Mouse (Mus musculus): Measurements from ENCODE around the gene Coq2.

The Coq2 gene

DNA sequence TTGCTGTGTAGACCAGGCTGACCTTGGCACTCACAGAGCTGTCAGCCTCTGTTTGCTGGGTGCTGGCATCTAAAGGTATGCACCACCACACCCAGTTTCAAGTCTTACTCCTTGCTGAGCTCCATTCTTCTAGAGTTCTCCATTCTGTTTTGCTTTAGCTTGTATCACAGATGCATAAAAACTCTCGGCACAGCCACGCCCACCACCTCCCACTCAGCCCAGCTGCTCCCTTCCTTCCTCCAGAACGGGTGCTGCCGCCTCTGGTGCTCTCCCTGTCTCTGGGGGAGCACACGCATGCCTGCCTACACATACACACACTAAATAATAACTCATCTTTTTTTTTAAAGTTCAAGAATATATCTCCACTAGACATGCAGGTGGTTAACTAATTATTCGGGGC lies 16.5 kb downstream of the Coq2 start:
- DNase-seq (ENCODE audit: low read depth) = no peak

DNA sequence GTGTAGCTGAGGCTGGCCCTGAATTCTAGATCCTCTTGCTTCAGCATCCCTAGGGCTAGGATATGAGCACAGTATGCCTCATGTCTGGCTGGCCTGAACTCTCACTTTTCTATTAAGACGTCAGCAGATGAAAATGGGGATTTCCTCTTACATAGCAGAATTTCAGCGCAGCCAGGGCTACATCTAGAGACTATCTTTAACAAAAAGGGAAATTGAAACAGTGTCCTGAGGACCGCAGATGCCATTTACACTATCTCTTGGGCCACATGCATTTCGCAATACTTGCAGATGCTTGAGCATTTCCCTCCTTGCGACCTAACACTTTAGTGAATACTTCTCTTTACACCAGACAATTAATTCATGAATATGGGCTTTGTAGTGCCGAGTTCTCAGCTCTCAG lies 18.6 kb downstream of the Coq2 start:
- no peak for DNase-seq (ENCODE audit: low read depth)

DNA sequence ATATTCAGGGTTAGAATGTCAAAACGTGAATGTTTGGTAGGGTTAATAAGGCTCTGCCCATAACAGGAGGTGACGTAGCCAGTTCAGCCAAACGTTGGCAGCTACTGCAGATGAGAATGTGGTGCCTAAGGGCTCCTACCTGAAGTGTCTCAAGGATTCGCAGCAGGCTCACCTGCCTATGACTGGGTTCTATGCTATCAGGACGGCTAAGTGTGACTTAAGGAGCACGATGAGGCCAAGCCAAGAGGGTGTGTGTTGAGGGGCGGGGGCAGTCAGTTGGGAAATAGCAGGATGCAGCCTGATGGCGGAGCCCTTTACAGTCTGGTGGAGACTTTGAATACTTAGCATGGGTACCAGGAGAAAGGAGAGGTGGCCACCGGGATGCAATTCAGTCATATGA lies 22.6 kb downstream of the Coq2 start:
- no peak for DNase-seq (ENCODE audit: low read depth)

DNA sequence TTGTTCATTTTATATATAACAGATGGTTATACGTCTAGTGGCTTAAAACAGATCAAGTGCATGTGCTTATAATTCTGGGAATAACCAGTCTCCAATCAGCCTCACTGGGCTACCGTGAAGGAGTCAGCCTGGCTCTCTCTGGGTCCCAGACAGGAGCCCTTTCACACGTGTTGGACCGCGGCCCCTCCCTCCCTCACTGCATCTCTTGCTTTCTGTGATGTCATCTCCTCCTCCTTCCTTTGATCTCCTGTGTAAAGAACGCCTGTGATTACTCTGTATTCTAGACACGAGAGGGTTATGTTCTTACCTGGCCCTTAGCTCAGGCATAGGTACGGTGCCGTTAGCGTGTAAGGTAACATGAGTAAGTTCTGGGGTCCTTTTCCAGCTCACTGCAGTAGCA lies 23.5 kb downstream of the Coq2 start:
- DNase-seq (ENCODE audit: low read depth) = peak; percentile 82

DNA sequence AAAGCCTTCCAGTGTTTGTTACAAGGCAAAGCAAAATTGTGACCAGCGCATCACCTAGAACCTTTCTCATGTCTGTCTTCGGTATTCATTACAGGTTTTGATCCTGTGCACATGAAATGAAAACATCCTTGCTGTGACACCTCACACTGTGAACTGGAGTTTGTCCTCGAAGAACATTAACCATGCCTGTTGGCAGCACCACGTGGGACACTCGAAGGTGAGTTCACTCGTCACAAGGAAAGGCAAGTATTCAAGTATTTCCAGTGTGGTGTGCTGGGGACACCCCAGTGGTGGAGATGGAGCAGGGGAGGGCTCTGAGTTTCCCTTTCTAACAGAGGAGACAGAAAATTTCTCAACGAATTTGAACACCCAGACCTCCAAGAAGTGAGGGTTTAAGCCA lies 24.0 kb downstream of the Coq2 start:
- DNase-seq (ENCODE audit: low read depth) = no peak

DNA sequence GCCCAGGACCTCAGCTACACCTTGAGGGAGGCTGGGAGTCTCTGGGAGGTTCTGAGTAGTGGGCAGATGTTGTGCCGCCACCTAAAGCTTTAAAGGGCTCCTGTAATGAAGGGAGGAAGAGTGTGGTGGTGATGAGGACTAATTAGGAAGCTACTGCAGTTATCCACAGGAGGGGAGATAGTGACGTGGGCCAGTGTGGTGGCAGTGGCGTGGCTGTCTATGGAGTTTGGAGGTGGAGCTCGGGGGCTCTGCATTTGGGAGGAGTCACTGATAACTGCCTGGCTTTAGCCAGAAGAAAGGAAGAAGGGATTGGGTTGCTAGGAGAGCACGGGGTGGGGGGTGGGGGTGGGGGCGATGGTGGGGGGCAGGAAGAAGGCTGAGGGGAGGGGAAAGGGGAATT lies 26.4 kb downstream of the Coq2 start:
- DNase-seq (ENCODE audit: low read depth) = no peak

DNA sequence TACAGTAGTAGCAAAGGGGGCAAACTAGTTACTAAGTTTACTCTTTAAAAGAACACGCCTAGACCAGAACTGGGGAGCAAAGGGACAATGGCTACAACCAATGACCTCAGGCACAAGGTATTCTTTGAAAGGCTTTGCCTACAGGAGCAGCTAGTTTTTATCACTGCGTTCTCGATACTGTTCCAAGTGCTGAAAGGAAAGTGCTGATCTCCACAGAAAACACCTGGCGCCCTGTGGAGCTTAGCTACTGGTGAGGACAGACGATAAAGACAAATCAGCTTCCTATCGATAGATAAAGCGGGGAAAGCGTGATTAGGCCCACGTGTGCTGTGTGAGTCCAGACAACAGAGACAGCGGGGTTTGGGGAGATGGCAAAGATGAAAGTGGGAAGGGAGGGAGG lies 26.9 kb downstream of the Coq2 start:
- DNase-seq (ENCODE audit: low read depth) = peak; percentile 63

DNA sequence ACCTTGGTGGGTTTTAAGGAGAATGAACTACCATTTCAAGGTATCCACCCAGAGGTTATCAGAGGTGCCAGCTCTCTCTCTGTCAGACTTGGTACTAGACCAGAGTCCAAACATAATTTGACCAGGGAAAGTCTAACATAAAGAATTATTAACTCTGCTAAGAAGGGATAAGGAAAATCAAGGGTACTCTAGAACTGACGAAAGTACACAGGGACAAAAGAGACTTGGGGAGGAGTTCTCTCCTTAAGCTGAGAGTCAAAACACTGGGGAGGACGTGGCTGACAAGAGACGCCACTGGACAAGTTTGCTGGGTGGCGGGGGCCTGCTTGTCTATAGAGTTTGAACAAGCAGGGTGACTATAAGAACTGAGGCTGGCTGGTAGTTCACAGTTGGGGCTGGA lies 28.4 kb downstream of the Coq2 start:
- DNase-seq (ENCODE audit: low read depth) = no peak

DNA sequence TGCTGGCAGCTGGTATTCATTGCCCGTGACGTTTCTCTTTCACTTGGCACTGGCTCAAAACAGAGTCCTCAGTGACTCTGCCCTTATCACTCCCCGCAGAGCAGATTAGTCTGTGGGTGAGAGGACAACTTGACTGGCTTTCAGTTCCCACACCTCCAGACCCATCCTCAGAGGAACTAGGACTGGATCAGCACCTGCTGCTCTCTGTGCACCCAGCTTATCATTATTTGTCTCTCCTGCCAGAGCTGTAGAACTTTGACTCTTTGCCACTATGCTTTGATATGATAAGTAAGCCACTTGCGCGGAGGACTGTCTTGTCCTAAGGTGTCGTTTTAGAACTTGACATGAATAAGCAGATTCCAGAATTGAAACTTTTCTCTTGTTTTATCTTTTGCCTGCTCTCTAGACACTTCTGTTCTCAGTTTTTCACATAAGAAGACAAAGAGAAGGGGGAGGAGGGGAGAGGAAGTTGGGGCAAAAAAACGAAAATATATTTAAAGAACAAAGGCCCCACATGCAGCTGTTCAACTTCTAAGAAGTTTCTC lies 30.9 kb downstream of the Coq2 start:
- peak; percentile 80 for DNase-seq (ENCODE audit: low read depth)

DNA sequence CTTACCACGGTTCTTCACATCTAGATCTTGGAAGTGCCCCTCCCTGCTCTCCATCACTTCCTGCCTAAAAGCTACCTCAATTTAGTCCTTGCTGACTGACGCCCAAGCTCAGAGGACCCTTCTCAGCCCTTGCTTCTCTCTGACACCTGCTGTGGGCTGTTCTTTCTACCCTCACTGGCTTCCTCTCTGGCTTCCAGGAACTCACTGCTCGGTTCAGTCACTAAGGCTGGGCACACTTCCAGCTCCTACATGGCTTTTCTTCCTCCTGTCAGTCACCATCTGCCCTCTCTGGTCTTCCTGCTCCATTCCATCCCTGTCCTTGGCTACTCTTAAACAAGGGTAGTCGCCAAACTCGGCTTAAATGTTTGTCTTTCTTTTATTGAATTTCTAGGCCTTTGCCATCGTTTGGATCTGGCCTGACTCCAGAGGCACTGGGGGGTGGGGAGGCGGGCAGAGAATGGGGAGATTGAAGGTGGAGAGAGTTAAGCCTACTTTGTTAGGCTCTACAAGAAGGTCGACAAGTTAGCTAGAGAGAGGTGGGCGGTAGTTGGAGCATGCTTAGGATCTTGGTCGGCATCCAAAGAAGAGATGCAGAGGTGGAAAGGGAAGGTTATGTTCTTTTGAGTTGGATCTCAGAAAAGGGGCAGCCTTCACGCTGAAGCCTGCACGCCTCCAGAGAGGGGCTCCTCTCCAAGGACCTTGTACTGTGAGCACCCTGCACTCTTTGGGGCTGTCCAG lies 31.5 kb downstream of the Coq2 start:
- peak; percentile 76 for DNase-seq (ENCODE audit: low read depth)

DNA sequence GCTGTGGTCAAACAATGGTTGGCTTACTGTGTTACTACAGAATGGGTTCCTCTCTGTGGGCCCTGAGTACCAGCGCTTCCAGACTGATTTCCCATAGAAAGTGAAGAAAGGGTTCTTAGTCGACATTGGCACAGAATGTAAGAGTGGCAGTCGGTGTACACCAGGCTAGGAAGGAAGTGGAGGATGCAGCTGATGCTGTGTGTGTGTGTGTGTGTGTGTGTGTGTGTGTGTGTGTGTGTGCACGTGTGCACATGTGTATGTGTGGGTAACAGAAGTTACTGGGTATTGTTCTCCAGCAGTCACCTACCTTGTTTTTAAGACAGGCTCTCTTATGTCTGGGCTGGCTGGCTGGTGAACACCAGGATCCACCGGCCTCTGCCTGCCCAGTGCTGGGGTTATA lies 32.6 kb downstream of the Coq2 start:
- DNase-seq (ENCODE audit: low read depth) = peak; percentile 69

DNA sequence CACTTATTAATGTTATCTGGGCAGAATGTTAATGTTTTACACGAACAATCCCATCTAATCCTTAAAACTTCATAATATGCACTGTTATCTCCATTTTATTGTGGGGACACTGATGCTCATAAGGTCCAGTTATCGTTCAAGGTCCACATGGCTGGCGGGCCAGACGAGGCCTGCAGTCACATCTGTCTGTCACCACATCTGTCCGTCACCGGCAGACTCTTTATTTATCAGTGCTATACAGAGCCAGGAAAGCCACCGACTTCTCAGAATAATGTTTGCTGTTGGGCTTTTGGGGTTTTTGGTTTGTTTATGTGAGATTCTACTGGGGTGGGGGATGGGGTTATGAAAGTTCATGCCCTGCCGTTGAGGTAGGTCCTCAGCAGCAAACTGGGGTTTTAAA lies 36.5 kb downstream of the Coq2 start:
- DNase-seq (ENCODE audit: low read depth) = no peak

DNA sequence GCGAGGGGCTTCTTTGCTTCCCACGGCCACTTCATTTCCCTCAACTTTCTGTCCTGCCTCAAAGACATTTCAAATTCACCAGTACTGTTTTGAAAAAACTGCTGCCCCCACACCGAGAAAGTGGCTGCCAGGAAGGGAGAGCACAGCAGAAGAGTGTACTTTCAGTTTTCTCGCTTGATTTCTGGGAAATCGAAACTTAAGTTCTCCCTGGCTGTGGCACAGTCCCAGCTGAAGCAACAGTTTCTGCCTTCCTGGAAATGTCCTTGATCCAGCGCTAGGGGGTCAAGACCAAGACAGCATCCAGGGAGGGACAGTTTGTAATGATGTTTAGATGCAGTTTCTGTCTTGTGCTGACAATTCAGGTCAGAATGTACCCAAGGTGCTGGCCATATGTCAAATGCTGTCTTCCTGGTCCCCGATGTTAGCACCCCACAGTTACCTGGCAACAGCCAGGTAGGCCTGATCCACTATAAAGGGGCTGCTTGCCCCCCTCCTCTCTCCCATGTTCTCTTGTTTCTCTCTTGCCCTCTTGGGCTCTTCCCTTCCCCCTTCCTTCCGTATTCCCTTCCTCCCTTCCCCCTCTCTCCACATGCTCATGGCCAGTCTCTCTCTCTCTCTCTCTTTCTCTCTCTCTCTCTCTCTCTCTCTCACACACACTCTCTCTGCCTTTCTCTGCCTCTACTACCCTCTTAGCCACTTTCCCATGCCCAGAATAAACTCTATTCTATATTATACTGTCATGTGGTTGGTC lies 38.0 kb downstream of the Coq2 start:
- peak; percentile 66 for DNase-seq (ENCODE audit: low read depth)

DNA sequence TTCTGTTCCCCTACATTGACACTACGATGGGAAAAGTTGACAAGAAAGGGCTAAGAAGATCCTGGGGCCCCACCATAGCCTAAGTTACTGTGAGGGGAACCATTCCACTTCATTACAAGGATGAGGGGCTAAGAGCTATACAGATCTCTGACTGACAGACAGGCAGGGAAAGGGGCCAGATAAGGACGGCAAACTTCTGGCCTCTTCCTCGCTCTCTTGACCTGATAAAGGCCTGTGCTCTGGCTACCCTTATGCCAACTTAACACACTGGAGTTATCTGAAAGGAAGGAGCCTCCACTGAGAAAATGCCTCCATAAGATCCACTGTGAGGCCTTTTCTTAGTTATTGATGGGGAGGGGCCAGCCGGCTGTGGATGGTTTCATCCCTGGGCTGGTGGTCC lies 39.0 kb downstream of the Coq2 start:
- DNase-seq (ENCODE audit: low read depth) = no peak

DNA sequence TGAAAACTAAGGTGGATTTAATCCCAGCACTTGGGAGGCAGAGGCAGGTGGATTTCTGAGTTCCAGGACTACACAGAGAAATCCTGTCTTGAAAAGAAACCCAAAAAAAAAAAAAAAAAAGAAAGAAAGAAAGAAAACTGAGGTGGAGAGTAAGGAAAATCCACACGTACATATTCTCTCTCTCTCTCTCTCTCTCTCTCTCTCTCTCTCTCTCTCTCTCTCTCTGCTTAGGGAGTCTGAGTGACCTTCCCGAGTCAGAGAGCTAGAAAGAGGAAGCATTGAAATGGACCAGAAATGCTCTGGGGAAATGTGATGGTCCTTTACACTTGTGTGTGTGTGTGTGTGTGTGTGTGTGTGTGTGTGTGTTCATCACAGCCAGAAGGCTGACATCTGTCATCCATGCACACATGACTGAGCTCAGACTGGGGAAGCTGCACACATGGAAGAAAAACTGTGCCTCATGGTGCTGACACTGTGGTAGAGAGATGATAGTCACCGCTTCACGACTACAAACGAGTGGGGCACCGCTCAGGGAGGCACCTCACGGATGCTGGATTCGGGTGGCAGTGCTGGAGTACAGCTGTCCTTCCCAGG lies 40.0 kb downstream of the Coq2 start:
- peak; percentile 12 for DNase-seq (ENCODE audit: low read depth)

DNA sequence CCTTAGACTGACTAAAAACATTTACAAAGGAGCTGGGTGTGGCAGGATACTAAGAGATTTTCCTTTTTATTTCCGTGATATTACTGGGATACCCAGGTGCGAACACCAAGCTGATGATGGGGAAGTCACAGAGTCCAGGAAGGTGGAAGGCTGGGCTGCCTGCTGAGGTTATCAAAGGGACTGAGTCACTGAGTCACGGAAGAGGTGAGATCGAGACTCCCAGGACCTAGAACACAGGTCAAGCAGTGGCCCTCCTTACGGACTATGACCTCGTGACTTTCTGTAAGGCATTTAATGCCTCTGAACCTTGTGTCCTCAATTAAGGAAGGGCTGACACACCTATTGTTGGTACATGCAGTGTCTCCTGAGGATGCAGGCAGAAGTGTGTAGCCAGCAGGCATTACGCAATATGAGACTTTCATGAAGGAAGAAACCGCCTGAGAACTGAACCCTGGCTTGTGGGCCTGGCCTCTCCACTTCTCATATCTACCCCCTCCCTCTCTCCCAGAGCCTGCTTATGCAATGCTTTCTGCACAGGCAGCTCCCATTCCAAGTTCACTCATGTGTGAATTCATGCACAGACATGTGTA lies 42.3 kb downstream of the Coq2 start:
- no peak for DNase-seq (ENCODE audit: low read depth)

DNA sequence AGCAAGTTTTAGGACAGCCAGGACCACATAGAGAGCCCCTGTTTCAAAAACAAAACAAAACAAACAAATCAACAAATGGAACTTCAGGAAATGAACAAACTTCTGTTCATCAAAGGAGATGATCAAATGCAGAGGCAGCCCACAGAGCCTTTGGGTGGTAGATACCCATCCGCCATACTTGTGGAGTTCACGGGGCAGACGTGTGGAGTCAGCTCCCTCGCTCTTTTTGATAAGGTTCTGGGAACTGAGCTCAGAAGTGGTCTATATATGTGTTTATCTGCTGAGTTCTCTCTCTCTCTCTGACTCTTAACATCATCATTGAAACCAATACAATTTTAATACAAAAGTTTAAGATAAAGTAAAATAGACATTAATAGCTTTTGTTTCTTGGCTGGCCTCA lies 46.1 kb downstream of the Coq2 start:
- no peak for DNase-seq (ENCODE audit: low read depth)

DNA sequence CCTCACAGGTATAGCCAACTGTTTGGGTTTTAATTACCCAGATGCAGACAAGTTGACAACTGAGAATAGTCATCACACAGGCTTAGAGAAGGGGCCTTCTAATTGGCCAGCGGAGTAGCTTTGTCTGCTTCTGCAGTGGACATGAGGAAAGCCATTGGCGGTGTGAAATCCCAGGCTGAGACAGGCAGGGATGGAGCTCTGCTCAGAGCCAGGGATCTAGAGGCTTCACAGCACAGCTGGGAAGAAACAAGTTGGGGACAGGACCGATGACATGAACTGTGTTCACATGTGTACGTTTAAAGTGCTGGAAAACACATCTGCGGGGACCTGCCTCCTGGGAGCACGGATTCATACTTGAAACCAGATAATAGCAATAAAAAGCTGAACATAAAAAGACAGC lies 48.4 kb downstream of the Coq2 start:
- DNase-seq (ENCODE audit: low read depth) = no peak

DNA sequence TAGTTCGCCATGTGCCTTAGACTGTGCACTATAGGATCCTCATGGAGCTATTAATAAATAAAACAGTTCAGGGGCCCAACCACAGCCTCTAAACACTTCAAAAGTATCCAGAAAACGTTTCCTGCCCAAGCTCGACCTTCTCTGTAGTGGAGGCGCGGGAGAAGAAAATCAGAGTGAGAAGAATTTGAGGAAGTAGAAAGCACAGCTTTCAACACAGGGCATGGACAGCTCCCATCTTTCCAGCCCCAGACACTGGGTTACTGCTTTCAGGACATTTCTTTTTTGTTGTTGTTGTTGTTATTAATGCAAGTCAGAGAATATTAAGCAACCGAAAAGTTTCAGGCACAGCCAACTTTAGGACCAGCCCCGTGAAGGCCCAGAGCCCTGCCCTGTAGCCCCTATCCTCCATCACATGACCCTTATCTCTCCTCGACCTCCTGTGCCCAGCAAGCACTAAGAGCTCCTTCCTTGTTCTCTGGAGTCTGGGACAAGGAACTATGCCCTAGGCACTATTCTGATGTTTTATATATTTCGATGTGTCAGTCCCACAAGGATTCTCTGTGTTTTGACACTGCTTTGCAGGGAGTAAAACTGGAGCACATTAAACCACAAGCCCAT lies 50.1 kb downstream of the Coq2 start:
- no peak for DNase-seq (ENCODE audit: low read depth)

DNA sequence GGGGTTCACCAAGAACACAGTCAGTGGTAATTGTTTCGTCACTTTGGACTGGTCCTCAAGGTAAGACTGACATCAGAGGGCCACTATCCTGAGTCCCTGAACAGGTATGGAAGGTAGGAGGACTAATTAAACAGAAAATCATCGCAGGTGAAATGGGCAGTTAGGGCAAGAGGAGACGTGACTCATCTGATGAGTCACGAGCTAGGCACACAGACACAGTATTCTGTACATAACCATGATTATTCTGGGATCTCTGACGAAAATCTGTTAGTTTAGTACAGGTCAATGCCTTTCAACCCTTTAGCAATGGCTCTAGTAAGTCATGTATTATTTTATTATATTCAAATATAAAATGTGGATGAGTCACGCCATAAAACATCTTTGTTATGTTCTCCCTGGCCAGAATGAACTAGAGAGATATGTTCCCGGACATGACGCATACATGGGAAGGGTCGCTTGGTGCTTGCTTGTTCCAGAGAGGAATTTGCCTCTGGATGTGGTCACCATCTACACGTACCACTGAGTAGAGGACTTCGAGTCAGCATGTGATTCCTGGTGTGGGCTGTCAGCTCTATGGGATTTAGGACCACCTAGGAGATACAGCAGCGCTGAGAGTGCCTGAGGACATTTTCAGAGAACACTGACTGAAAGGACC lies 52.3 kb downstream of the Coq2 start:
- DNase-seq (ENCODE audit: low read depth) = no peak

DNA sequence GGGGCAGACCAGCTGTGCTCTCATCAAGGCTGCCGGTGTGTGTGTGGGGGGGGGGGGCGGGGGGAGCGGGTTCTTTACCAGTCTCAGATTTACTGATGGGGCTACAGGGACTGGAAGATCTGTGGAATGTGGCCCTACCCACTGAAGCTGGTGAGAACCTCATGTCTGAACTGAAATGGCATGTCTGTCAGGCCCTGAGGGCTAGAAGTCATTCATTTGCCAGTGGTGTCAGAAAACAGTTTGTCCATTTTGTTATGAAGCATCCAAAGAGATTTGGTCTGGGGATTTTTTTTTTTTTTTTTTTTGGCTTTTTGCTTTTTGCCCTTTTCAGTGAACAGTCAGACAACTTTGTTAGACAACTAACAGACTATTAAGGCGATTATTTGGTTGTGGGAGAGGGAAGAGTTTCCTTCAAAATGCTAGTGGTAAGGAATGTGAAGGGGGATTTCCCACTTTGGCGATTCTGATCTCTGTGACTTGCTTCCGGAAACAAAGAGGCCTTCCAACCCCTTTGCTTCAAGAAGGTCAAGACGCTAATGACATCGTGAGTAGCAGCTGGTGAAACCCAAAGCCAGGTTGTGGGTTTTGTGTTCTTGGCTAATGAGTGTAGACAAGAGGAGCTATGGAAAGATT lies 52.9 kb downstream of the Coq2 start:
- no peak for DNase-seq (ENCODE audit: low read depth)

Data from naive thymus-derived CD4-positive, alpha-beta T cell, adult 2 months (primary cell).